Mouse (Mus musculus): ENCODE results near the gene Epor. TPM values are rescaled to one million over a fixed set of nuclear protein-coding genes. Genes with fewer than 3 reads are reported as not detected.

Gene Epor
- total RNA-seq (2012; rRNA removed) (139 and 192 TPM in 2 replicates), polyA plus RNA-seq (2012; ENCODE audit: insufficient read depth in 1 of 2, insufficient read length in 2 of 2, low read depth in 1 of 2, low replicate concordance in 2 of 2, missing spikeins in 1 of 2) (100 to 1,000 TPM in 1 of 2 experiments, not detected in 1; 440 TPM)

DNA sequence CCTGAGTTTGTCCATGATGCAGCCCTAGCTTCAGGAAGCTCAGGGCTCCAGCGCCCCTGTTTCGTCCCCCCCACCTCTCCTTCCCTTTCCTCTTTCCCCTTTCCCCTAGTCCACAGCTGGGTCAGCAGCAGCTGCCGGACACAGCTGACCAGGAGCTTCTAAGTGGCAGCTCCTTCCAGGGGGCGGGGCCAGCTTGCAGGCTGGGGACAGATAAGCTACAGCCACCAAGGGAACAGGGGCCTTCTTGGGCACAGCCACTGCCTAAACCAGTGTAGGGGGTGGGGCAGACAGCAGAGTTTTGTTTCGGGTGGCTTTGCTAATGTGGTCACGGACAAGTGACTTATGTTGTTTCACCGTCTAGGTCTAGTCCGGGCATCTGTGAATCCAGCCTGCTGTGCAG, at the start of gene Epor:
Gene Epor (minus strand): TSS at position 90 of the 400 bp plus-strand sequence.
- Histone ChIP-seq H3K79me2 (ENCODE audit: control insufficient read depth, insufficient read depth, low read length, poor library complexity) (peaks cover 41% of the 10 kb centered on the region), H3K27ac (ENCODE audit: control insufficient read depth, low read depth, low read length) (peak within 1 kb of the TSS; percentile 91), H3K4me3 (ENCODE audit: control insufficient read depth in 1 of 2, insufficient read depth in 1 of 2, low read depth in 2 of 2, low read length in 2 of 2) (peak within 1 kb of the TSS; percentile 75 to 77), H3K36me3 (ENCODE audit: control insufficient read depth in 1 of 2, insufficient read depth in 2 of 2, low read length in 2 of 2) (peaks cover 14 to 26% of the 10 kb centered on the region in 2 experiments), H3K4me1 (ENCODE audit: control insufficient read depth in 1 of 2, insufficient read depth in 2 of 2, low read length in 2 of 2) (peaks cover 13 to 27% of the 10 kb centered on the region in 2 experiments), H3K27me3 (ENCODE audit: control insufficient read depth in 1 of 2, insufficient read depth in 2 of 2, low read length in 2 of 2) (peaks cover 0 to 1% of the 10 kb centered on the region in 2 experiments; a peak in 1 of 4 replicates), H3K9me3 (replicated peaks; ENCODE audit: insufficient read depth, low read length) (no peaks in the 10 kb centered on the region), H3K9ac (ENCODE audit: control insufficient read depth, low read depth, low read length, poor library complexity, severe bottlenecking) (peak within 1 kb of the TSS; percentile 77)
- DNase-seq (ENCODE audit: low read depth, low spot score): peak; percentile 95
- no peak for TF ChIP-seq MAFK (IDR thresholded peaks at IDR 0.05; ENCODE audit: borderline replicate concordance, low read depth, low read length)
- no peak for TF ChIP-seq MAX (IDR thresholded peaks at IDR 0.05; ENCODE audit: low read length)
- TF ChIP-seq TAL1 (IDR thresholded peaks at IDR 0.05; ENCODE audit: low read length): peak; percentile 78
- peak; percentile 87 for TF ChIP-seq GATA1 (IDR thresholded peaks at IDR 0.05; ENCODE audit: low read depth, low read length)

DNA sequence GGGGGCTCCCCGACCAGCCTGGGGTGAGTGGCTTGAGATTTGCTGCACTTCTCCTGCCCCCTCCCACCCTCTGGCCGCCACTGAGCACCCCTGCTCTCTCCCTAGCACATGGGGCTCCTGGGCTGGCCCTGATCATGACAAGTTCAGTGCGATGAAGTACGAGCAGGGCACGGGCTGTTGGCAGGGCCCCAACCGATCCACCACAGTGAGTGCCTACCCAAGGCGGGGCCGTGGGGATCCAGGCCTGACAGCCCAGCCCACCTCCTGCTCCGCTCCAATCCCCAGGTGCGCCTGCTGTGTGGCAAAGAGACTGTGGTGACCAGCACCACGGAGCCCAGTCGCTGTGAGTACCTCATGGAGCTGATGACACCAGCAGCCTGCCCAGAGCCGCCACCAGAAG, 49.4 kb upstream of the Epor start:
- DNase-seq (ENCODE audit: low read depth, low spot score): no peak
- TF ChIP-seq USF1 (IDR thresholded peaks at IDR 0.05; ENCODE audit: low read depth, low read length) (no peak), GATA1 (IDR thresholded peaks at IDR 0.05; ENCODE audit: low read depth, low read length) (no peak), MYC (IDR thresholded peaks at IDR 0.05; ENCODE audit: low read depth, low read length) (no peak), ZKSCAN1 (IDR thresholded peaks at IDR 0.05; ENCODE audit: low read depth, low read length) (no peak), NRF1 (IDR thresholded peaks at IDR 0.05; ENCODE audit: insufficient read depth, low read depth, low read length, poor library complexity, severe bottlenecking) (no peak), RCOR1 (IDR thresholded peaks at IDR 0.05; ENCODE audit: low read depth, low read length) (no peak), EP300 (IDR thresholded peaks at IDR 0.05; ENCODE audit: low read depth in 1 of 2, low read length in 2 of 2) (no peak), MAX (IDR thresholded peaks at IDR 0.05; ENCODE audit: low read length) (no peak), ZNF384 (IDR thresholded peaks at IDR 0.05; ENCODE audit: low read depth, low read length) (no peak), MAZ (IDR thresholded peaks at IDR 0.05; ENCODE audit: low read depth, low read length) (no peak), USF2 (IDR thresholded peaks at IDR 0.05; ENCODE audit: borderline replicate concordance in 1 of 2, insufficient read depth in 1 of 2, low read depth in 1 of 2, low read length in 2 of 2) (no peak), RAD21 (IDR thresholded peaks at IDR 0.05; ENCODE audit: low read depth, low read length) (no peak), GABPA (IDR thresholded peaks at IDR 0.05; ENCODE audit: low read depth, low read length) (no peak), BHLHE40 (IDR thresholded peaks at IDR 0.05; ENCODE audit: borderline replicate concordance, low read depth, low read length) (no peak), TAL1 (IDR thresholded peaks at IDR 0.05; ENCODE audit: low read length) (no peak), HCFC1 (IDR thresholded peaks at IDR 0.05; ENCODE audit: low read depth, low read length) (no peak), POLR2A (IDR thresholded peaks at IDR 0.05; ENCODE audit: control insufficient read depth in 1 of 2, insufficient read depth in 1 of 2, low read depth in 1 of 2, low read length in 2 of 2, poor library complexity in 1 of 2) (no peak; a peak in 1 of 4 replicates)
- H3K27me3 ChIP-seq (ENCODE audit: control insufficient read depth in 1 of 2, insufficient read depth in 2 of 2, low read length in 2 of 2): no peaks in the 10 kb centered on the region
- H3K9me3 ChIP-seq (replicated peaks; ENCODE audit: insufficient read depth, low read length): no peaks in the 10 kb centered on the region
- no peak overlapping the region for H3K27ac ChIP-seq (ENCODE audit: control insufficient read depth, low read depth, low read length)
- no peak overlapping the region for H3K4me3 ChIP-seq (ENCODE audit: control insufficient read depth in 1 of 2, insufficient read depth in 1 of 2, low read depth in 2 of 2, low read length in 2 of 2)
- no peaks in the 10 kb centered on the region; a peak in 1 of 4 replicates for H3K4me1 ChIP-seq (ENCODE audit: control insufficient read depth in 1 of 2, insufficient read depth in 2 of 2, low read length in 2 of 2)
- H3K79me2 ChIP-seq (ENCODE audit: control insufficient read depth, insufficient read depth, low read length, poor library complexity): no peaks in the 10 kb centered on the region
- peaks cover 0 to 25% of the 10 kb centered on the region in 2 experiments; a peak in 2 of 4 replicates for H3K36me3 ChIP-seq (ENCODE audit: control insufficient read depth in 1 of 2, insufficient read depth in 2 of 2, low read length in 2 of 2)
- no peak overlapping the region for H3K9ac ChIP-seq (ENCODE audit: control insufficient read depth, low read depth, low read length, poor library complexity, severe bottlenecking)
